Mouse (Mus musculus): ENCODE data around the gene Actn2. TPM values are rescaled to one million over a fixed set of nuclear protein-coding genes. Genes with fewer than 3 reads are reported as not detected.

The Actn2 gene
- polyA plus RNA-seq, 1 experiment = 93.2 TPM

GRCm38 (mm10) chr13:12311371-12311770 is 29.2 kb downstream of the Actn2 start:
- TF ChIP-seq CTCF (IDR thresholded peaks at IDR 0.05; ENCODE audit: borderline replicate concordance, control insufficient read depth, extremely low read depth, insufficient read depth, low read length, poor library complexity) = no peak
- no peak for TF ChIP-seq POLR2A (IDR thresholded peaks at IDR 0.05; ENCODE audit: control insufficient read depth, extremely low read depth, insufficient read depth, low read length, poor library complexity)
- H3K27ac ChIP-seq (ENCODE audit: control insufficient read depth, insufficient read depth, low read length) = no peak overlapping the region
- no peak for DNase-seq
- no peaks in the 10 kb centered on the region for H3K36me3 ChIP-seq (ENCODE audit: control insufficient read depth, insufficient read depth, low read length)
- no peak overlapping the region for H3K4me3 ChIP-seq (ENCODE audit: control insufficient read depth, insufficient read depth, low read length)
- 0 out of 2 replicates have a peak, but pooled peaks cover 3% of the 10 kb centered on the region for H3K4me1 ChIP-seq (replicated peaks; ENCODE audit: control insufficient read depth, insufficient read depth, low read length)
- WGBS = 99% methylated on average over 4 of the region's 4 CpGs
- no peaks in the 10 kb centered on the region for H3K27me3 ChIP-seq (ENCODE audit: control insufficient read depth, insufficient read depth, low read length)

GRCm38 (mm10) chr13:12309446-12309845 is 31.1 kb downstream of the Actn2 start:
- no peaks in the 10 kb centered on the region for H3K4me1 ChIP-seq (replicated peaks; ENCODE audit: control insufficient read depth, insufficient read depth, low read length)
- no peaks in the 10 kb centered on the region for H3K36me3 ChIP-seq (ENCODE audit: control insufficient read depth, insufficient read depth, low read length)
- TF ChIP-seq POLR2A (IDR thresholded peaks at IDR 0.05; ENCODE audit: control insufficient read depth, extremely low read depth, insufficient read depth, low read length, poor library complexity) (no peak), CTCF (IDR thresholded peaks at IDR 0.05; ENCODE audit: borderline replicate concordance, control insufficient read depth, extremely low read depth, insufficient read depth, low read length, poor library complexity) (no peak)
- 95% methylated on average over 3 of the region's 3 CpGs for WGBS
- no peak overlapping the region for H3K4me3 ChIP-seq (ENCODE audit: control insufficient read depth, insufficient read depth, low read length)
- no peak for DNase-seq
- no peak overlapping the region for H3K27ac ChIP-seq (ENCODE audit: control insufficient read depth, insufficient read depth, low read length)
- H3K27me3 ChIP-seq (ENCODE audit: control insufficient read depth, insufficient read depth, low read length) = no peaks in the 10 kb centered on the region

- DNase-seq = no peak
- H3K4me1 ChIP-seq (replicated peaks; ENCODE audit: control insufficient read depth, insufficient read depth, low read length) = no peaks in the 10 kb centered on the region
- TF ChIP-seq POLR2A (IDR thresholded peaks at IDR 0.05; ENCODE audit: control insufficient read depth, extremely low read depth, insufficient read depth, low read length, poor library complexity) = no peak
- no peak for TF ChIP-seq CTCF (IDR thresholded peaks at IDR 0.05; ENCODE audit: borderline replicate concordance, control insufficient read depth, extremely low read depth, insufficient read depth, low read length, poor library complexity)
- no peaks in the 10 kb centered on the region for H3K36me3 ChIP-seq (ENCODE audit: control insufficient read depth, insufficient read depth, low read length)
- H3K27me3 ChIP-seq (ENCODE audit: control insufficient read depth, insufficient read depth, low read length) = no peaks in the 10 kb centered on the region
- H3K27ac ChIP-seq (ENCODE audit: control insufficient read depth, insufficient read depth, low read length) = no peak overlapping the region
- no peak overlapping the region for H3K4me3 ChIP-seq (ENCODE audit: control insufficient read depth, insufficient read depth, low read length)
- WGBS = 96% methylated on average over 12 of the region's 12 CpGs
Measured at GRCm38 (mm10) chr13:12308878-12309277, 31.7 kb downstream of the Actn2 start.

GRCm38 (mm10) chr13:12308473-12308872 is 32.1 kb downstream of the Actn2 start:
- TF ChIP-seq POLR2A (IDR thresholded peaks at IDR 0.05; ENCODE audit: control insufficient read depth, extremely low read depth, insufficient read depth, low read length, poor library complexity) (no peak), CTCF (IDR thresholded peaks at IDR 0.05; ENCODE audit: borderline replicate concordance, control insufficient read depth, extremely low read depth, insufficient read depth, low read length, poor library complexity) (no peak)
- DNase-seq = no peak
- Histone ChIP-seq H3K4me1 (replicated peaks; ENCODE audit: control insufficient read depth, insufficient read depth, low read length) (no peaks in the 10 kb centered on the region), H3K27ac (ENCODE audit: control insufficient read depth, insufficient read depth, low read length) (no peak overlapping the region), H3K4me3 (ENCODE audit: control insufficient read depth, insufficient read depth, low read length) (no peak overlapping the region), H3K36me3 (ENCODE audit: control insufficient read depth, insufficient read depth, low read length) (no peaks in the 10 kb centered on the region), H3K27me3 (ENCODE audit: control insufficient read depth, insufficient read depth, low read length) (no peaks in the 10 kb centered on the region)
- 98% methylated on average over 8 of the region's 8 CpGs for WGBS

- DNase-seq = no peak
Measured at GRCm38 (mm10) chr13:12307286-12307685, 33.3 kb downstream of the Actn2 start.

GRCm38 (mm10) chr13:12305540-12305939 is 35.0 kb downstream of the Actn2 start:
- WGBS = 83% methylated on average over 8 of the region's 8 CpGs
- no peak for TF ChIP-seq CTCF (IDR thresholded peaks at IDR 0.05; ENCODE audit: borderline replicate concordance, control insufficient read depth, extremely low read depth, insufficient read depth, low read length, poor library complexity)
- TF ChIP-seq POLR2A (IDR thresholded peaks at IDR 0.05; ENCODE audit: control insufficient read depth, extremely low read depth, insufficient read depth, low read length, poor library complexity) = no peak
- Histone ChIP-seq H3K27ac (ENCODE audit: control insufficient read depth, insufficient read depth, low read length) (no peak overlapping the region), H3K4me1 (replicated peaks; ENCODE audit: control insufficient read depth, insufficient read depth, low read length) (no peaks in the 10 kb centered on the region), H3K36me3 (ENCODE audit: control insufficient read depth, insufficient read depth, low read length) (no peaks in the 10 kb centered on the region), H3K4me3 (ENCODE audit: control insufficient read depth, insufficient read depth, low read length) (no peak overlapping the region), H3K27me3 (ENCODE audit: control insufficient read depth, insufficient read depth, low read length) (no peaks in the 10 kb centered on the region)
- DNase-seq = no peak

More at GRCm38 (mm10) chr13:12307286-12307685, 33.3 kb downstream of the Actn2 start:
- Histone ChIP-seq H3K27ac (ENCODE audit: control insufficient read depth, insufficient read depth, low read length) (no peak overlapping the region), H3K36me3 (ENCODE audit: control insufficient read depth, insufficient read depth, low read length) (no peaks in the 10 kb centered on the region), H3K4me1 (replicated peaks; ENCODE audit: control insufficient read depth, insufficient read depth, low read length) (no peaks in the 10 kb centered on the region), H3K27me3 (ENCODE audit: control insufficient read depth, insufficient read depth, low read length) (no peaks in the 10 kb centered on the region), H3K4me3 (ENCODE audit: control insufficient read depth, insufficient read depth, low read length) (no peak overlapping the region)
- 98% methylated on average over 4 of the region's 4 CpGs for WGBS
- no peak for TF ChIP-seq CTCF (IDR thresholded peaks at IDR 0.05; ENCODE audit: borderline replicate concordance, control insufficient read depth, extremely low read depth, insufficient read depth, low read length, poor library complexity)
- TF ChIP-seq POLR2A (IDR thresholded peaks at IDR 0.05; ENCODE audit: control insufficient read depth, extremely low read depth, insufficient read depth, low read length, poor library complexity) = no peak

GRCm38 (mm10) chr13:12304991-12305390 is 35.6 kb downstream of the Actn2 start:
- no peak overlapping the region for H3K27ac ChIP-seq (ENCODE audit: control insufficient read depth, insufficient read depth, low read length)
- no peaks in the 10 kb centered on the region for H3K27me3 ChIP-seq (ENCODE audit: control insufficient read depth, insufficient read depth, low read length)
- no peaks in the 10 kb centered on the region for H3K4me1 ChIP-seq (replicated peaks; ENCODE audit: control insufficient read depth, insufficient read depth, low read length)
- WGBS = 94% methylated on average over 5 of the region's 5 CpGs
- no peak overlapping the region for H3K4me3 ChIP-seq (ENCODE audit: control insufficient read depth, insufficient read depth, low read length)
- no peak for DNase-seq
- H3K36me3 ChIP-seq (ENCODE audit: control insufficient read depth, insufficient read depth, low read length) = no peaks in the 10 kb centered on the region
- TF ChIP-seq POLR2A (IDR thresholded peaks at IDR 0.05; ENCODE audit: control insufficient read depth, extremely low read depth, insufficient read depth, low read length, poor library complexity) = no peak
- TF ChIP-seq CTCF (IDR thresholded peaks at IDR 0.05; ENCODE audit: borderline replicate concordance, control insufficient read depth, extremely low read depth, insufficient read depth, low read length, poor library complexity) = no peak

All from thymus, adult 2 months (tissue).